Comparison of ENCODE assay signal across 24 mouse cellular contexts in genomic region chr5:104137920-104138541, GRCm38 (mm10). TPM values are rescaled to one million over a fixed set of nuclear protein-coding genes. Genes with fewer than 3 reads are reported as not detected.
A peak's percentile ranks its signal among the peaks of the same experiment; 100 is the strongest.
DNase-seq lines count a peak whose midpoint lies in the region; ATAC-seq lines count a peak whose summit lies in the region.
"Had no signal": no experiment of that assay in that cellular context is flagged by ENCODE, and none has a peak within 500 bp of the region (broad histone marks: within the 10 kb centered on the region; RNA-seq: fewer than 3 reads in every experiment).

No protein-coding gene starts in this region.

- H3K36me3 ChIP-seq in hindbrain, embryonic 10.5 days, result no peaks in the 10 kb centered on the region
- no peaks in the 10 kb centered on the region for H3K36me3 ChIP-seq in hindbrain, embryonic 16.5 days (ENCODE audit: control insufficient read depth, insufficient read depth, low read length)
- H3K36me3 ChIP-seq in lung, embryonic 16.5 days (ENCODE audit: control insufficient read depth, insufficient read depth, low read length), result no peaks in the 10 kb centered on the region
- H3K36me3 ChIP-seq in intestine, embryonic 15.5 days, result no peaks in the 10 kb centered on the region
- H3K36me3 ChIP-seq: embryonic facial prominence, embryonic 13.5 days; forebrain, embryonic 12.5 days; heart, embryonic 12.5 days; hindbrain, embryonic 12.5 days had no signal

- WGBS in hindbrain, embryonic 10.5 days, result 81% methylated on average over 10 of the region's 10 CpGs
- WGBS in hindbrain, embryonic 16.5 days, result 69% methylated on average over 10 of the region's 10 CpGs
- 33% methylated on average over 10 of the region's 10 CpGs for WGBS in lung, embryonic 16.5 days
- WGBS in intestine, embryonic 15.5 days, result 34% methylated on average over 10 of the region's 10 CpGs

- H3K9ac ChIP-seq in hindbrain, embryonic 16.5 days (ENCODE audit: low read depth, low read length), result no peak overlapping the region
- 0 out of 2 replicates have a peak overlapping the region, but pooled peaks have one; percentile 5 for H3K9ac ChIP-seq in lung, embryonic 16.5 days (ENCODE audit: low read length)
- no peak overlapping the region for H3K9ac ChIP-seq in intestine, embryonic 15.5 days
- H3K9ac ChIP-seq: embryonic facial prominence, embryonic 13.5 days; forebrain, embryonic 12.5 days; heart, embryonic 12.5 days; hindbrain, embryonic 12.5 days had no signal

- H3K9me3 ChIP-seq in hindbrain, embryonic 10.5 days, result no peaks in the 10 kb centered on the region
- no peaks in the 10 kb centered on the region for H3K9me3 ChIP-seq in hindbrain, embryonic 16.5 days (ENCODE audit: control insufficient read depth, low read length)
- H3K9me3 ChIP-seq in lung, embryonic 16.5 days (ENCODE audit: control insufficient read depth, low read length), result no peaks in the 10 kb centered on the region
- no peaks in the 10 kb centered on the region for H3K9me3 ChIP-seq in intestine, embryonic 15.5 days
- H3K9me3 ChIP-seq: embryonic facial prominence, embryonic 13.5 days; forebrain, embryonic 12.5 days; heart, embryonic 12.5 days; hindbrain, embryonic 12.5 days had no signal

- no peaks in the 10 kb centered on the region for H3K4me1 ChIP-seq in hindbrain, embryonic 10.5 days (replicated peaks)
- H3K4me1 ChIP-seq in hindbrain, embryonic 16.5 days (ENCODE audit: control insufficient read depth, insufficient read depth, low read depth, low read length), result no peaks in the 10 kb centered on the region
- H3K4me1 ChIP-seq in lung, embryonic 16.5 days (replicated peaks; ENCODE audit: control insufficient read depth, insufficient read depth, low read length), result peaks cover 5% of the 10 kb centered on the region; the same call in 1 of the 2 replicates
- peaks cover 10% of the 10 kb centered on the region; the same call in 1 of the 2 replicates for H3K4me1 ChIP-seq in intestine, embryonic 15.5 days (replicated peaks)
- H3K4me1 ChIP-seq: embryonic facial prominence, embryonic 13.5 days; forebrain, embryonic 12.5 days; heart, embryonic 12.5 days; hindbrain, embryonic 12.5 days had no signal

- no peak for DNase-seq in hindbrain, embryonic 10.5 days (ENCODE audit: low spot score)
- DNase-seq in lung, postnatal 14 days, result no peak
- peak; percentile 17 for DNase-seq in NIH3T3 (ENCODE audit: low read depth)
- no peak for DNase-seq in frontal cortex, adult 2 months (ENCODE audit: extremely low spot score in 1 of 2, low spot score in 1 of 2)
- DNase-seq: adrenal gland, postnatal 25 days; cerebellum, adult 8-10 months; cerebellum, postnatal 14 days; gastrocnemius, postnatal 14 days; heart, postnatal 36 days had no signal

- no peak overlapping the region for H3K4me2 ChIP-seq in hindbrain, embryonic 16.5 days (ENCODE audit: low read length)
- no peak overlapping the region for H3K4me2 ChIP-seq in lung, embryonic 16.5 days (ENCODE audit: low read depth, low read length)
- H3K4me2 ChIP-seq in intestine, embryonic 15.5 days (replicated peaks), result 0 out of 2 replicates have a peak overlapping the region, but pooled peaks have one; percentile 1
- H3K4me2 ChIP-seq: embryonic facial prominence, embryonic 13.5 days; forebrain, embryonic 12.5 days; heart, embryonic 12.5 days; hindbrain, embryonic 12.5 days had no signal

- no peak for ATAC-seq in hindbrain, embryonic 16.5 days
- ATAC-seq in lung, embryonic 16.5 days (ENCODE audit: low read depth), result peak; percentile 66
- peak; percentile 91 for ATAC-seq in intestine, embryonic 15.5 days
- ATAC-seq in cerebellum, adult (ENCODE audit: insufficient number of reproducible peaks, low FRiP score, low TSS enrichment), result no peak
- ATAC-seq: activated CD4-positive, CD25-positive, alpha-beta regulatory T cell, adult 4 months; forebrain, embryonic 16.5 days; hindbrain, postnatal 0 days; Patski had no signal

- H3K4me3 ChIP-seq in hindbrain, embryonic 10.5 days, result no peak overlapping the region
- H3K4me3 ChIP-seq in hindbrain, embryonic 16.5 days (ENCODE audit: low read length), result no peak overlapping the region
- H3K4me3 ChIP-seq in lung, embryonic 16.5 days (ENCODE audit: low read length), result no peak overlapping the region
- no peak overlapping the region for H3K4me3 ChIP-seq in intestine, embryonic 15.5 days (replicated peaks)
- H3K4me3 ChIP-seq: embryonic facial prominence, embryonic 13.5 days; forebrain, embryonic 12.5 days; heart, embryonic 12.5 days; hindbrain, embryonic 12.5 days had no signal

- H3K27me3 ChIP-seq in hindbrain, embryonic 10.5 days (ENCODE audit: insufficient read depth, poor library complexity, severe bottlenecking), result no peaks in the 10 kb centered on the region
- no peaks in the 10 kb centered on the region for H3K27me3 ChIP-seq in hindbrain, embryonic 16.5 days (replicated peaks; ENCODE audit: control insufficient read depth, insufficient read depth, low read length)
- no peaks in the 10 kb centered on the region for H3K27me3 ChIP-seq in lung, embryonic 16.5 days (ENCODE audit: control insufficient read depth, insufficient read depth, low read depth, low read length)
- H3K27me3 ChIP-seq in intestine, embryonic 15.5 days (replicated peaks), result no peaks in the 10 kb centered on the region
- H3K27me3 ChIP-seq: embryonic facial prominence, embryonic 13.5 days; forebrain, embryonic 12.5 days; heart, embryonic 12.5 days; hindbrain, embryonic 12.5 days had no signal

- H3K27ac ChIP-seq in hindbrain, embryonic 10.5 days, result 0 out of 2 replicates have a peak overlapping the region, but pooled peaks have one; percentile 2
- H3K27ac ChIP-seq in hindbrain, embryonic 16.5 days (ENCODE audit: low read depth, low read length), result no peak overlapping the region
- no peak overlapping the region for H3K27ac ChIP-seq in lung, embryonic 16.5 days (ENCODE audit: low read length)
- no peak overlapping the region for H3K27ac ChIP-seq in intestine, embryonic 15.5 days
- H3K27ac ChIP-seq: embryonic facial prominence, embryonic 13.5 days; forebrain, embryonic 12.5 days; hindbrain, embryonic 12.5 days; hindbrain, postnatal 0 days had no signal

RNA-seq across cellular contexts. Expression of gene Sparcl1, which starts 24.5 kb away (rescaled TPM):
- 40.6 and 45.9 TPM in 2 replicates for polyA plus RNA-seq in hindbrain, embryonic 10.5 days (2016; fragmentation: Nextera tagmentation; extraction: Ambion mirVana)
- 481 and 585 TPM in 2 replicates for polyA plus RNA-seq in hindbrain, embryonic 16.5 days (2015; fragmentation: Nextera tagmentation; extraction: Ambion mirVana)
- 433 and 435 TPM in 2 replicates for polyA plus RNA-seq in lung, embryonic 16.5 days (2015; fragmentation: Nextera tagmentation; extraction: Ambion mirVana)
- 185 and 198 TPM in 2 replicates for polyA plus RNA-seq in intestine, embryonic 15.5 days (2015; fragmentation: Nextera tagmentation; extraction: Ambion mirVana)
- 1,576 and 1,727 TPM in 2 replicates for polyA plus RNA-seq in frontal cortex, adult 2 months (2012; rRNA removed)
- polyA plus RNA-seq: activated CD4-positive, CD25-positive, alpha-beta regulatory T cell, adult 4 months; C2C12; Patski had no signal

RNA-seq across cellular contexts. Expression of gene Dspp, which starts 32.5 kb away (rescaled TPM):
- not detected in 2 replicates for polyA plus RNA-seq in hindbrain, embryonic 10.5 days (2016; fragmentation: Nextera tagmentation; extraction: Ambion mirVana)
- not detected in 2 replicates for polyA plus RNA-seq in hindbrain, embryonic 16.5 days (2015; fragmentation: Nextera tagmentation; extraction: Ambion mirVana)
- polyA plus RNA-seq in lung, embryonic 16.5 days (2015; fragmentation: Nextera tagmentation; extraction: Ambion mirVana), result 0.06 TPM in 1 of 2 replicates, not detected in the other
- polyA plus RNA-seq in intestine, embryonic 15.5 days (2015; fragmentation: Nextera tagmentation; extraction: Ambion mirVana), result not detected in 2 replicates
- 0.02 and 0.04 TPM in 2 replicates for polyA plus RNA-seq in frontal cortex, adult 2 months (2012; rRNA removed)
- polyA plus RNA-seq: activated CD4-positive, CD25-positive, alpha-beta regulatory T cell, adult 4 months; C2C12; forebrain, embryonic 12.5 days; gonadal fat pad, adult 2 months; heart, embryonic 12.5 days; heart, embryonic 16.5 days; hindbrain, embryonic 12.5 days; hindbrain, postnatal 0 days; Patski had no signal

Comparison
In these comparisons a context has a peak if more than half of its experiments do, and no peak if none do; other contexts are left out.
1. ATAC-seq: peak in lung, embryonic 16.5 days (single experiment) and intestine, embryonic 15.5 days (single experiment); none in hindbrain, embryonic 16.5 days (single experiment) and cerebellum, adult (single experiment).